Mouse (Mus musculus) frontal cortex, adult 2 months (tissue): ENCODE data around the gene Ugt2b36. TPM values are rescaled to one million over a fixed set of nuclear protein-coding genes. Genes with fewer than 3 reads are reported as not detected.
"Not testable (repeated sequence)": the region's sequence is repeated elsewhere in the genome, so short reads cannot be mapped to it uniquely, and the experiment has no call there.

Experiments
- DNase-seq, 2 experiments: peaks; one replicate each; pipeline ENCODE4 v3.0.0; 2022; ENCODE audit warnings: low spot score in 1 of 2; ENCODE audit errors: extremely low spot score in 1 of 2
- polyA plus RNA-seq: library from polyadenylated mRNA; depleted of rRNA; stranded (reverse); fragments of >200 nt; gene quantifications from 2 replicates; pipeline ENCODE4 v1.2.3, GENCODE M21; 2012; rRNA removed

The Ugt2b36 gene
- not detected in 2 replicates for polyA plus RNA-seq

DNA sequence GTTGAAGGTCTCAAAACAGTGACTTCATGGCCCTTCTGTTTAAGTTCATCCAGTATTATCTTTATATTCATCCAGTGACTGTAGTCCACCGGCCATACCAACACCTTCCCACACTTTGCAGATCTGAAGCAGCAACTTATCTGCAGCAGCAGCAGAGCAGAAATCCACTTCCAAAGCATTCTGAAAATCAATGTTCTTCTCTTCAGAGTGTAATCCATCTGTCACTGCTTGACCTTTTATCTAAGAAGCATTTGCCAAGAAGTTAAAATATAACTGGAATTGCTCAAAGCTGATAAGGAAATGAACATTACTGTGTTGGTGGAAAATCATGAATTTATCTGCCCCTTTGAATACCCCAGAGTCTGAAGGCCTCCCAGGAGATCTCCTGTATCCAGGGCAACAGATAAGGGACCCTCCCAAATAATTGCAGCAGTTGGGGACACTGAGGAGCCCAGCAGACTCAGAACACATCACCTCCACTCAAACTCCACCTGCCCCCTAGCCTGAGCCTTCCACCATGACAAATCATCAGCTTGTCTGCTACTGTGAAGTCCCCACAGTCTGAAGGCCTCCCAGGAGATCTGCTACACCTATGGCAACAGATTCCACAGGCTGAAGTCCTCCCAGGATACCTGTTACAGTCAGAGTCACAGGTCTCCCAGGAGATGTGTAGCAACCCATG lies at the start of gene Ugt2b36:
Ugt2b36 (minus strand) TSS at position 210 of the 682 bp plus-strand sequence.
- DNase-seq = no peak

DNA sequence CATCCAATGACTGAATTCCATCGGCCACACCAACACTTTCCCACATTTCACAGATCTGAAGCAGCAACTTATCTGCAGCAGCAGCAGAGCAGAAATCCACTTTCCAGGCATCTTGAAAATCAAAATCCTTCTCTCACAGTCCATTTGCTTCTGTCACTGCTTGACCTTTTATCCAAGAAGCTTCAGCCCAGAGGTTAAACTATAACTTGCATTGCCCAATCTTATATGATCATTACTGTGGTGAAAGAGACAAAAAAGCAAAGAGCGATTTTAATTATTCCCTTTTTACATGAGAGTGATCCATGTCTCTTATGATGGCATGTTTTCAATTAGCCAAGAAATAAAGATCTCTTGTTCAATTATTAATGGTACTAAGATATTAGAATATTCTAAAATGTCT lies 47.8 kb upstream of the Ugt2b36 start, which contains the start of gene Ugt2b5:
Ugt2b5 (minus strand) TSS at position 123 of the 400 bp plus-strand sequence.
- not testable (repeated sequence) for DNase-seq

DNA sequence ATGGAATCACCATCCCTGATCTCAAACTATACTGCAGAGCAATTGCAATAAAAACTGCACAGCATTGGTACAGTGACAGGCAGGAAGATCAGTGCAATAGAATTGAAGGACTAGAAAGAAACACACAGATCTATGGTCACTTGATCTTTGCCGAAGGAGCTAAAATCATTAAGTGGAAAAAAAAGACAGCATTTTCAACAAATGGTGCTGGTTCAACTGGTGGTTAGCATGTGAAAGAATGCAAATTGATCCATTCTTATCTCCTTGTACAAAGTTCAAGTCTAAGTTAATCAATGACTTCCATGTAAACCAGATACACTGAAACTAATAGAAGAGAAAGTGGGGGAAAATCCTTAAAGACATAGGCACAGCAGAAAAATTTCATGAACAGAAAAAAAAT lies 11.3 kb upstream of the Ugt2b36 start:
- not testable (repeated sequence) for DNase-seq

DNA sequence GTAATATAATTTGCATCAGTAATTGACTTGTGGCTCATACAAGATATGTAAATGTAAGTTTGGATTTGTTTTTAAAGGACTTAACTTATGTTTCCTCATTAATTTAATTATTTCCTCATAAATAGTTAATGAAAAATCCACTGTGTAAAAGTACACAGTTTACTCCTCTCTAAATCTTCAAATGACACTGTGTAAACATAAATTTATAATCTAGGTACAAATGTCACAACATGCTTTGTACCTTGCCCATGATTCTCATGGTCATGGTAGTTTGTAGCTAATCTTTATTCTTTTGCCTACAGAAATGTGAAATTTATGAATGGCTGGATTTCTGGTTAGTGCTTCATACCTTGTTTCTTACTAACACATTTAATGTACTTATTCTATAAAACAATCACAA lies 1.2 kb downstream of the Ugt2b36 start:
- DNase-seq = no peak

DNA sequence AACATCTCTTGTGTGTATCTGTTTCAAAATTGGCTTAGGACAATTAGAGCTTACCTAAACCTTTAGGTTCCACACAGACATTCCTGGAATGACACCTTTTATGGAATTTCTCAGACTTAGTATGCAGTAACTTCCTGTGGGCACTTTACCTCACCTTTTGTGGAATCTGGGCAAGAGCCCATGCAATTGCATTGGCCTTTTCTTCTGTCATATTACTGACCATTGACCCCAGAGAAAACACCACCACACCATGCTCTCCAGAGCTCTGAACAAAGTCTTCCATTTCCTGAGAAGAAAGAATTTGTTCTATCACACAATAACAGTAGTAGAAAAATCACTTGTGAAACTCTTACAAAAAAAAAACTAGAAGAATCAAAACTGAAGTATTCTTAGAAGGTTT lies 3.1 kb downstream of the Ugt2b36 start:
- no peak for DNase-seq

DNA sequence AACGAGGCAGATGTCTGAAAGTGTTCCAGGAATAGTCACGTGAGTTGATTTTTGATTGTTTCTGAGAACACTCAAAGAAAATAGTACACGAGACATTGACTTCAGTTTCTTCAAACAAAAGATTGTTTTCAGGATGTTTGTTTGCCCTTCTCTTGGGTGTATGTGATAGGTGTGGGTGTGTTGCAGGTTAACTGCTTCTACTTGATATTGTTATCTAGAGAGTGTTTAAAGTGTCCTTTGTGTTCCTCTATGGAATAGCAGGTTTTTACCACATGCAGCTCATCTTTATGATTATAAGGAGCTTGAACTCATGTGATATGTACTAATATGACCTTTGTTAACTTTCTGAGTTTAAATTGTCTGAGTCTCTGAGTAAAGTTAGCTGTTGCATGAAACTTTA lies 6.1 kb downstream of the Ugt2b36 start:
- no peak for DNase-seq

DNA sequence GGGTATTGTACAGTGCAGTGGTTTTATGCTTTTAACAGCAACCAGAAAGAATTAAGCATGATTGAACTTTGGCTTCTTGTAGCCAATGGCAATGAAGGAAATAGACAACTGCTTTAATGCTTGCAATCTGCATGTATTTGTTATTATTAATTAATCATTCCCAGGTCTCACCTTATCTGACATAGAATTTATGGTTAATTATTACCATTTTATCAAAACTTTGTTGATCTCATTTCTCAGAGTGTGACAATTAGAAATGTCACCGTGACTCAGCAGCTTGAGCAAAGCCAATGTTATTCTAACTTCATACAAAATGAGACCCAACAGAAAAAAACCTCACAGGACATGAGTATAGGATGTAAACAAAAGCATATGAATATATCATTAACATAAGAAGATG lies 61.7 kb downstream of the Ugt2b36 start:
- DNase-seq = no peak

DNA sequence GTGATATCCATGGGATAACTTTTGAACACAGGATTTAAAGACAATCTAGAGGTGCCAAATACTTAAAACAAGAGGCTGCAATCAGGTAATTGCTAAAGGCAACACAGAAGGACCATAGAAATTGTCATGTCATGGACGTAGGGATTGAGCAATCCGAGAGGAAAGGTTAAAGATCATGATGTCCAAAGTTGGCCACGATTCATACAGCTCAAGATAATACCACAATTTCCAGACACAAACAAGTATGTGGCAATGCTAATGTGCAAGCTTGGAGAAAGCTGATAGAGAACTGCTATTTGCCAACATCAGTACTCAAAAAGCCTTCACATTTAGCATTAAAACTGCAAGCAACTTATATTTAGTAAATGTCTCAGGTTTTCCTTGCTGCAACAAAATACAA lies 65.0 kb downstream of the Ugt2b36 start:
- DNase-seq = no peak

Other genes starting within 250 kb of the Ugt2b36 start
- 0.02 TPM in 1 of 2 replicates, not detected in the other for gene Ugt2b34, start 185.6 kb downstream of the Ugt2b36 start, polyA plus RNA-seq
- gene Ugt2b1, start 166.0 kb downstream of the Ugt2b36 start, polyA plus RNA-seq = not detected in 2 replicates
- not detected in 2 replicates for gene Ugt2b35, start 91.7 kb downstream of the Ugt2b36 start, polyA plus RNA-seq
- not detected in 2 replicates for gene Ugt2b5, start 47.8 kb upstream of the Ugt2b36 start, polyA plus RNA-seq
- not detected in 2 replicates for gene Ugt2b37, start 162.2 kb upstream of the Ugt2b36 start, polyA plus RNA-seq
- not detected in 2 replicates for gene Ugt2a3, start 244.6 kb upstream of the Ugt2b36 start, polyA plus RNA-seq